Mouse (Mus musculus) hematopoietic multipotent progenitor cell, adult 10-12 weeks (in vitro differentiated cells): Measurements from ENCODE around the gene Tro. TPM values are rescaled to one million over a fixed set of nuclear protein-coding genes. Genes with fewer than 3 reads are reported as not detected.

Experiments
- polyA plus RNA-seq: library from polyadenylated mRNA; stranded (reverse); fragments of >175 nt; gene quantifications from 2 replicates; pipeline ENCODE4 v1.2.3, GENCODE M21; 2012; ENCODE audit warnings: low replicate concordance

Tro gene
- polyA plus RNA-seq, result not detected in 2 replicates

DNA sequence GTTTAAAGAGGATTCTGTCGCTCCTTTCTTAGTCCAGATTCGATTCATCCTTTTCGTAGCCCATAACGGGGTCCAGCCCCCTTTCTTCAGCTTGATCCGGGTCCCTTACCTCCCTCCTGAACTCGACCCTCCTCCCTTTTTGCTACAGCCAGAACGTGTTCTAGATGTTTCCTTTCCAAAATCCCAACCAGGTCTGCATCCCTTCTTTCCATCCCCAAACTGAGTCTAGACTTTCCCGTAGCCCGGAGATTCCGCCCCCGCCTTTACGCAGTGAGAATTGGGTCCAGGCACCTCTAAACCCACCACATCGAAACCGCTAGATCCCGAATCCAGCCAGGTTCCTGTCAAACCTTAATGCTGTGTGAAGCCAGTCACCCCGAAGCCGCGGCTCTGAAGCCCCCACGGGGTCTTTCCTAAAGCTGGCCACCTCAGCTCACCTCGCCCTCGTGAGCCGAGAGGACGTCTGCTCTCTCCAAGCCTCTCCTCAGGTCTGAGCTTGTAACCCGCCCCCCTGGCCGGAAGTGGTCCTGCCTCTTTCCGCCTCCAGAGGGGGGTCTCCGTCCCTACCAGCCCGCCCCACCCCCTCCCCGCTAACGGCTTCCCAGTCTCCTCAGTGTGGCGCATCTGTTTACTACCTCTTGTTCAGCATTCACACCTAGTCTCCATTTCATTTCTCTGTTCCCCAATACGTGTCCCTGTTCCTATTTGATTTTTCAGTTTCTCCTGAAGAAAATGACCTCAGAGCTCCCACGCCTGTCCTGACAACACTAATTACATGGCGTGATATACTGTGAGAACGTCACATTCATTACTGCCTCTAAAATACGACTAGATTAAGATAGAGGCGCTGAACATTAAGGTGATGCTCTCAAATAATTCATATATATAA is at the start of gene Tro:
TSS of gene Tro (minus strand) at position 676 of the 889 bp plus-strand sequence.

Other genes starting within 250 kb of the Tro start
- gene Tmem29, start 198.4 kb downstream of the Tro start, polyA plus RNA-seq, result 0.39 and 1.4 TPM in 2 replicates
- gene Alas2, start 110.2 kb downstream of the Tro start, polyA plus RNA-seq, result 22.3 and 142 TPM in 2 replicates
- 0.17 and 0.35 TPM in 2 replicates for gene Pfkfb1, start 69.4 kb downstream of the Tro start, polyA plus RNA-seq
- gene Apex2, start 67.7 kb downstream of the Tro start, polyA plus RNA-seq, result 1.1 and 1.6 TPM in 2 replicates
- 1.6 and 5.8 TPM in 2 replicates for gene Maged2, start 156.8 kb upstream of the Tro start, polyA plus RNA-seq